Mouse (Mus musculus) c-Kit-positive CD71-negative TER-119-negative erythroid progenitor cells, embryonic 14.5 days (primary cell): ENCODE results near the gene Glo1.

ENCODE experiments used
- DNase-seq: peaks from one replicate; pipeline ENCODE4 v3.0.0-alpha.2; 2013; ENCODE audit warnings: low read depth

The Glo1 gene

GRCm38 (mm10) chr17:30576946-30577345 is 49.7 kb downstream of the Glo1 start:
- no peak for DNase-seq

GRCm38 (mm10) chr17:30575941-30576773 is 50.5 kb downstream of the Glo1 start, which contains the start of gene Btbd9:
Gene Btbd9 (minus strand): TSS chr17:30576488.
- DNase-seq: peak; percentile 95

DNA sequence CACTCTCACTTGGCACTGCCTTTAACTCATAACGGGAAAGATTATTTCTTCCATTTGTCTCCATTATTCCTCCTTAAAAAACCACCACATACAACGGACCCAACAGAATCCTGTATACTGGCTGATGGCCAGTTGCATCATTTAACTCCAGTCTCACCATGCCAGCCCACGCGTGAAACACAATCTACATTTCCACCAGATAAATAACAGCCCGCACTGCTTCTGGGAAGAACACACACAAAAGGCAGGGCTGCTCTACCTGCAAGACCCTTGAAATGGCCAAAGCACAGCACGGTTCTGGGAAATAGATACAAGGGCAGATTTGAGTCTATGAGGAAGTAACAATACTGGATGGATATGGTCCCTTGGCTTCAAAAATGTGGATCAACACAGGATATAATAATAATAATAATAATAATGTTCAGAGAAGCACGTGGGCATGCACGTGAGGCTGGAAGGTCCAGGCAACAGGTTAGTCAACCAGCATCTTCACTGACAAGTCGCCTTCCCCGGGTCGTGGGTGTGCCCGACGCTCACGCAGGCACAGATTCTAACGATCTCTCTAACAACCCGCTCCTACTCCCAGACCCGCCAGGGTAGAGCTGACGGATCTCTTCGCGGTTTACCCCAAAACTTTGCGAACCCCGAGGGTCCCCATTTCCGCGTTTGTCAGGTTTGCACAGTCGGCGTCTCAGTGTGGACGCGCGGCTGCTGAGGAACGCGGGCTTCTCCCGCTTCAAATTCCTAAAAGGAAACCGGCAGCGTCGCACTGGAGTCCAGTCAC is 51.4 kb downstream of the Glo1 start:
- DNase-seq: no peak

DNA sequence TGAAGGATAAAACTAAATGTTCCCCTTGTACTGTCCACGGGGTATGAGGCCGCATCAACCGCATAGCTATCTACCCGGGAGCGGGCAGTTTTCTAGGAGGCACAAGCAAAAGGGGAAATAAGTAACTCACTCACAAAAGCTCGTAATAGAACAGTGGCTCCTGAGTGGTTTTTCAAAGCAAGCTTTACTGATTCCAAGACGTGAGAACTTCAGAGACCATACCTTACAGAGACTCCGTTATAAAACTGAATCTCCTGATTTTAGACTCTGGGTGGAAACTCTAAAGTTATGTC is 51.9 kb downstream of the Glo1 start:
- no peak for DNase-seq

GRCm38 (mm10) chr17:30573990-30574782 is 52.5 kb downstream of the Glo1 start:
- no peak for DNase-seq

DNA sequence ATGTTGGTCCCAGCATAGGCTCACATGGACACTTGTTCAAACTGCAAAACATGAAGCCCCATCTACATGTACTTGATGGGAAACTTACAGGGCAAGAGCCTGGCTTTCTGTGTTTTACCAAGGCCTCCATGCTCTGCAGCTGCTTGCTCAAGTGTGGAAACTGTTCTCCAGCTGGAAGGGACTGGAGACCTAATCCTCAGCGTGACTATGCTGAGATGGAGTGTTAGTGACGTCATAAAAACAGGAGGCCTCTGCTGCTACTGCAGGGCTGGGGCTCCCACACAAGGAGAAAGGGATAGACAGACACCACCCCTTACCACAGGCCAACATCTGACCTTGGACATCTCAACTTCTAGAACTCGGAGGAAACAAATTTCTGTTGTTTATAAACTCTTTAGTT is 55.7 kb downstream of the Glo1 start:
- no peak for DNase-seq

GRCm38 (mm10) chr17:30570173-30570572 is 56.5 kb downstream of the Glo1 start:
- DNase-seq: no peak

DNA sequence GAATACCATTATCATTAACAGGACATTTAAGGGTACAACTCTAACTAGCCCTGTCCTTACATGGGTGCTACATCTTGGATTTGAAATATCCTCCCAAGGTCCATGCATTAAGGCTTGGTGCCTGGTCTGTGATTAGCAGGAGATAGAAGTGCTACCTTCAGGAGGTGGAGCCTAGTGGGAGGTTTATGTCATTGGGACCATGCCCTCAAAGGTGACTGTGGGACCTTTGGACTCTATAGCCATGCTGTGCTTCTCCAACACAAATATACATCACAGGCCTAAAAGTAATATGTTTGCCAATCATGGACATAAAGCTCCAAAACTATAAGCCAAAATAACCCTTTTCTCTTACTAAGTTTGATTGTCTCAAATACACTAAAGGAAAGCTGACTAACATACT is 58.2 kb downstream of the Glo1 start:
- no peak for DNase-seq

DNA sequence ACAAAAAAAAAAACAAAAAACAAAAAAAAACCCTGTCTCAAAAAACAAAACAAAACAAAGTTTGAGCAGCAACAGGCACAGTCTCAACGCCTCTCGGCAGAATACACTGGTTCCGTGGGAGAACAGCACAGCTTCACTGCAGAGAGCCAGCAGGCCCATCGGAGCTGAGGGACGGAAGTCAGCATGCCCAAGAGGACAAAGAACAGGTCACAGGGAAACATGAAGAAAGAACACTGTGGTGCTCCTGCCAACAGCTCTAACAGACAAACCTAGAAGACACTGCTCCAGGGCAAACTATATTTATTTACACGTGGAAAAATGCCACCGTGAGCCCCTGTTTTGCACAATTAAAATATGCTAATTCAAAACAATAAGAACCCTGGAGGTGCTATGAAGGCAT is 61.7 kb downstream of the Glo1 start:
- no peak for DNase-seq

DNA sequence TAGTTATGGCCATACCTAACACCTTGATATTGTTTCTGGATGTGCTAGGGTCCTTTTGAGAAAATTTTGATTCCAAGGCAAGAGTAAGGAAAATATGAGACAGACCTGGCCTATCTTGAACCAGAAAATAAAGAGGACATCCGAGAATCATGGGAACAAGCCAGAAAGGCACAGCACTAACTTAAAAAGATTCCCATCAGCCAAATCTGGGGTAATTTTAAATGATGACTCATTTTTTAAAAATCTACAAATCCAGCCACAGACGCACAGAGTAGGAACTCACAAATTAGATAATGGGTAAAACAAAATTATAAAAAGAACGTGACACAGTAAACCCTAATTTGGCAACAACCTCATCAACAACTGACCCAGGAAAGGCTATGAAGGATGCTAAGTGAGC is 62.3 kb downstream of the Glo1 start:
- DNase-seq: no peak

DNA sequence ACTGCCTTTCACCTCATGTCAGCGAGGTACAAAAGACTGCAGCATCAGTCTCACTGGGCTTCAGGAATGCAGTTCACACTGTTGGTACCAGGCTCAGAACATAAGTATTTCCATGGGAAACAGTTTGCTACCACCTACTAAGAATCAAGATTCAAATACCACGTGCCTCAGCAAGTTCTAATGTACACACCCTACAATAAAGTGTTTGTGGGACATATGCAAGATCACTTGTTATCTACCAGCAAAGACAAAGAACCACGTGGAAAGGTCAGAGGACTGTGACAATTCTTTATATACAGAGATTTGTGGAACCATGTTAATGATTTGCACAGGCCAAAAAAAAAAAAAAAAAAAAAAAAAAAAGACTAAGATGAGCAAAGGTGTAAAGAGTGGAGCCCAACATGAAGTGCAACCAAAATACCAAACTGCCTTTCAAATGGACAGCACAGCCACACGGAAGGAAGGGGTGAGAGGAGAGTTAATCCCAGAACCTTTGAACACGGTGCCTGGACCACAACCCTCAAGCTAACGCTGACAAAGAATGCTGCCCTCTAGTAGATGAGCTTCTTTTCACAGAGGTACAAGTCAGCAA is 63.1 kb downstream of the Glo1 start:
- DNase-seq: no peak

DNA sequence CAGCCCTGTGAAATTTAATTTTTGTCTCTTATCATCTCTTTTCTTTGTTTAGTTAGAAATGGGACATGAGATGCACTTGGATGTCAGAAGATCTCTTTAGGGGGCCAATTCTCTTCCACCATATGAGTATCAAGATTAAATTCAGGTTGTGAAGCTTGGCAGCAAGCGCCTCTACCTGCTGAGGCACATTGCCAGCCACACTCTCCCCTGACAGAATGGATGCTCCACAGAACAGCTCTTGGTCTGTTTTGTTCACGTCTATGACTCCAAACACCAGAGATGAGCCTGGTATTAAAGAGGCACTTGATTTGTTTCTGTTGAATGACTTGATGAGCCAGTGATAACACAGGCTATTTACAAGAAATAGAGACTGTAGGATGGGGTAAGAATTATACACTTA is 63.9 kb downstream of the Glo1 start:
- no peak for DNase-seq

DNA sequence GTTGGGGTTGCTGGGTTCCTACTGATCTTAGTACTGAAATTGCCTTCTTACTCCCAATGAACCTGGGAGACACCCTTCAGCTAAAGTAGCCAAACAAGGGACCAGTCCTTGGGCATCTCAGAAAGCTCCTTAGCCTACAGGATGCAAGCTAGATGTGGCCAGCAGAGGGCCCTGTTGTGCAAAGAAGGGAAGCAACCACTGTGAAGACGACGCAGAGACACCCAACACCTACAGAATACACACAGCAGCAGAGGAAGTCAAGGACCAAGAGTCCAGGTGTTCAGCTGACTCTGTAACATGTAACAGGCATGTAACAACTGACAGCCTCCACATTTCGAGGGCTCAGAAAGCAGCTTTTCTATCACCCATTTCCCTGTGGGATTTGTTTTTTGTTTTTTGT is 67.1 kb downstream of the Glo1 start:
- DNase-seq: peak; percentile 90

DNA sequence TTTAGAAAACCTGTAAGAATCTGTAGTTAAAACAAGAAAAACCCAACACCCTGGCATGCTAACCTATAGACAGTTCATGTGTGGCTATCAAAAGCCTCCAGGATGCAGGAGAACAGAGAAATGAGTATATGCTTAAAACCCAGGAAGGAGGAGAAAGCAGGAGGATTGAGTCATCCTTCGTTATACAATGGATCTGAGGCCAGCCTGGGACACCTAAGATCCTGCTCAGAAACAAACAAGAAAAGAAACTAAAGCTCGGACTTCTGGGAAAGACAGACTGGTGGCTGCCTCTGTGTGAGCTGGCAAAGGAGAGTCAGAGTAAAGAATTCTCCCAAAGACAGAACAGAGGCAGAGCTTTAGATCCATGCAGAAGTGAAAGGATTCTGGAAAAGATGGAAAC is 68.0 kb downstream of the Glo1 start:
- DNase-seq: no peak

GRCm38 (mm10) chr17:30556512-30556911 is 70.2 kb downstream of the Glo1 start:
- DNase-seq: no peak

- no peak for DNase-seq
Measured at GRCm38 (mm10) chr17:30553027-30553937, 73.4 kb downstream of the Glo1 start.

DNA sequence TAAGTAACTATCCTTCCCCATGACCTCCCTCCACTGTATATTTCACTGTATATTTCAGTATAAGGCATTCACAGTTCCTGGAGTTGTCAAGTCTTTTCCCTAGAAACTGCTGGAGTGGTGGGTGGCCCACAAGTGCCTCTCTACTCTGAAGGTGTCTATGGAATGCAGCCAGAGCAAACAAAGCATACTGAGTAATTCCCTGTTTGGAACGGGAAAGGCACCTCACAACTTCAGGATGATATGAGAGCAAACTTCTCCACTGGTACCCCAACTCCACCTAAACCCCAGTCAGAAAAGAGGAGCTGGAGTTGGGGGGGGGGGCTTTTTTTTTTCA is 75.9 kb downstream of the Glo1 start:
- no peak for DNase-seq

GRCm38 (mm10) chr17:30549899-30550773 is 76.5 kb downstream of the Glo1 start:
- DNase-seq: no peak

GRCm38 (mm10) chr17:30539098-30539497 is 87.6 kb downstream of the Glo1 start:
- no peak for DNase-seq

GRCm38 (mm10) chr17:30536651-30537050 is 90.0 kb downstream of the Glo1 start:
- no peak for DNase-seq
